Mouse (Mus musculus): Measurements from ENCODE around the gene Actr1a.

Gene Actr1a

GRCm38 (mm10) chr19:46328081-46329030, 67.2 kb downstream of the Actr1a start, which contains the start of gene Fbxl15:
Gene Fbxl15 (plus strand): TSS chr19:46328184.
- no peak for DNase-seq (ENCODE audit: extremely low read depth, low read depth, low spot score)

- DNase-seq (ENCODE audit: extremely low read depth, low read depth, low spot score) = no peak
These were observed 68.0 kb downstream of the Actr1a start for GRCm38 (mm10) chr19:46327531-46328064.

All from fat pad, adult 2 months (tissue).